In the genomic region with DNA sequence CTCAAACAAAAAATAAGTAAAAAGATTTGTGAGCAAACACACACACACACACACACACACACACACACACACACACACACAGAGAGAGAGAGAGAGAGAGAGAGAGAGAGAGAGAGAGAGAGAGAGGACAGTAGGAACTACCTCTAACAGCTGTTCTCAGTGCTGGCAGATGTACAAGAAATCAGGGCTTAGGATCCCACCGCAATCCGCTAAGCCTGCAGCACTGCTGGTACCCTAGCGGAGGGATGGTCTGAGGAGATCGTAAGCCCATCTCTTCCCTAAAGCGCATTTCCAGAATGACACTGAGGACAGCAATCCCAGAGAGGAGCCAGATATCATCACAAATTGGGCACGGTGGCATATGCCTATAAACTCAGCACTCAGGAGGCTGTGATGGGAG, we compare ENCODE assay signal across 17 mouse cellular contexts.
DNase-seq lines count a peak whose midpoint lies in the region; ATAC-seq and TF ChIP-seq lines count a peak whose summit lies in the region.
"Had no signal": no experiment of that assay in that cellular context is flagged by ENCODE, and none has a peak within 500 bp of the region (broad histone marks: within the 10 kb centered on the region; RNA-seq: fewer than 3 reads in every experiment).

No protein-coding gene starts in this region.

- no peak overlapping the region for H3K9ac ChIP-seq in lung, embryonic 14.5 days
- H3K9ac ChIP-seq: embryonic facial prominence, embryonic 13.5 days; forebrain, embryonic 13.5 days; forebrain, embryonic 15.5 days; forebrain, postnatal 0 days had no signal

- peaks cover 24% of the 10 kb centered on the region for H3K4me1 ChIP-seq in lung, embryonic 14.5 days (ENCODE audit: insufficient read depth)

- TF ChIP-seq CTCF in lung, embryonic 14.5 days (IDR thresholded peaks at IDR 0.05; ENCODE audit: low read depth): no peak

- H3K9me3 ChIP-seq in lung, embryonic 14.5 days (ENCODE audit: low read depth, low read length): no peaks in the 10 kb centered on the region
- H3K9me3 ChIP-seq: embryonic facial prominence, embryonic 13.5 days; forebrain, embryonic 13.5 days; forebrain, embryonic 15.5 days had no signal

- H3K4me2 ChIP-seq in lung, embryonic 14.5 days: no peak overlapping the region
- H3K4me2 ChIP-seq: embryonic facial prominence, embryonic 13.5 days; forebrain, embryonic 13.5 days; forebrain, embryonic 15.5 days had no signal

- 89% methylated on average over 6 of the region's 6 CpGs for WGBS in lung, embryonic 14.5 days

- no peak for ATAC-seq in lung, embryonic 14.5 days (ENCODE audit: insufficient read depth)
- ATAC-seq: forebrain, embryonic 13.5 days; forebrain, embryonic 15.5 days; forebrain, postnatal 0 days had no signal

- intact Hi-C loops in left cerebral cortex, postnatal 10 days (cut with DNase I): no loop called here

- no peak overlapping the region for H3K27ac ChIP-seq in lung, embryonic 14.5 days (ENCODE audit: low read depth)
- H3K27ac ChIP-seq: embryonic facial prominence, embryonic 13.5 days; forebrain, embryonic 13.5 days; forebrain, embryonic 15.5 days had no signal

- no peaks in the 10 kb centered on the region for H3K36me3 ChIP-seq in lung, embryonic 14.5 days (ENCODE audit: insufficient read depth)
- H3K36me3 ChIP-seq: embryonic facial prominence, embryonic 13.5 days; forebrain, embryonic 15.5 days had no signal

- H3K27me3 ChIP-seq in lung, embryonic 14.5 days (ENCODE audit: insufficient read depth, low read length): no peaks in the 10 kb centered on the region
- H3K27me3 ChIP-seq: forebrain, embryonic 13.5 days; forebrain, embryonic 15.5 days had no signal

- H3K4me3 ChIP-seq in lung, embryonic 14.5 days (ENCODE audit: low read depth, low read length): no peak overlapping the region
- H3K4me3 ChIP-seq: embryonic facial prominence, embryonic 13.5 days; forebrain, embryonic 13.5 days; forebrain, embryonic 15.5 days had no signal

- DNase-seq in lung, embryonic 14.5 days: peak; percentile 36
- DNase-seq in lung, postnatal 10 days: no peak
- peak; percentile 33 for DNase-seq in retina, postnatal 7 days (ENCODE audit: low read depth, low spot score)
- DNase-seq in retina, embryonic 14.5 days (ENCODE audit: low spot score): no peak
- no peak for DNase-seq in left cerebral cortex, postnatal 10 days (ENCODE audit: extremely low spot score in 1 of 2, low spot score in 2 of 2)
- DNase-seq: adrenal gland, adult 2 months; adrenal gland, postnatal 10 days; adrenal gland, postnatal 25 days; cerebellum, adult 11-12 months; cerebellum, adult 2 months; cerebellum, adult 9-10 months; cerebellum, postnatal 10 days; cerebellum, postnatal 25 days; forebrain, postnatal 0 days had no signal

Comparison
In these comparisons a context has a peak if more than half of its experiments do, and no peak if none do; other contexts are left out.
1. DNase-seq: peak in lung, embryonic 14.5 days (single experiment) and retina, postnatal 7 days (single experiment); none in lung, postnatal 10 days (single experiment), retina, embryonic 14.5 days (single experiment) and left cerebral cortex, postnatal 10 days (0 of 2).